Mouse (Mus musculus) frontal cortex, postnatal 14 days (tissue): ENCODE results near the gene Fam185a.

ENCODE experiments used
- DNase-seq, 2 experiments: peaks; one replicate each; pipeline ENCODE4 v3.0.0; 2022; ENCODE audit warnings: low spot score in 2 of 2

The Fam185a gene

GRCm38 (mm10) chr5:21493294-21493999 is 68.7 kb downstream of the Fam185a start:
- no peak for DNase-seq

DNA sequence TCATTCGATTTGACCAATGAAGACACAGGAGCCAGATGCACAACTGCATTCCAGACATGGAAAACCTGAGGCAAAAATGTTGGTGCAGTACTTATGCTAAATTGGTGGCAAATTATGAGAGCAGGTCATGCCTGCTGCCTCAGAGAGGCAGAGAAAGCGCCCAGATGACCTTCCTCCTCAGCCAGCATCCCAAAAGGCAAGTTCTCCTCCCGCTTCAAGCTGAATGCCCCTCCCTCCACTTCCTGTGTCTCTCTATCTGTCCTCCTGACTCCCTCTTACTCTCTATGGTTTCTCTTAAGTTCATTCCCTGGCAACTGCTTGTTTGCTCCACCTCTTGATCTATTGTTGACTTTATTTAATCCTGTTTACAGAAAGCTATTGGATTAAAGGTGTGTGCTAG is 70.0 kb downstream of the Fam185a start:
- no peak for DNase-seq

- no peak for DNase-seq
Observed at GRCm38 (mm10) chr5:21496321-21496720, 71.6 kb downstream of the Fam185a start.

GRCm38 (mm10) chr5:21496881-21497280 is 72.1 kb downstream of the Fam185a start:
- DNase-seq: no peak

- no peak for DNase-seq
Observed at GRCm38 (mm10) chr5:21498490-21498889, 73.7 kb downstream of the Fam185a start.

GRCm38 (mm10) chr5:21498925-21499324 is 74.2 kb downstream of the Fam185a start:
- no peak for DNase-seq

- DNase-seq: no peak
Observed at GRCm38 (mm10) chr5:21500133-21500532, 75.4 kb downstream of the Fam185a start.

DNA sequence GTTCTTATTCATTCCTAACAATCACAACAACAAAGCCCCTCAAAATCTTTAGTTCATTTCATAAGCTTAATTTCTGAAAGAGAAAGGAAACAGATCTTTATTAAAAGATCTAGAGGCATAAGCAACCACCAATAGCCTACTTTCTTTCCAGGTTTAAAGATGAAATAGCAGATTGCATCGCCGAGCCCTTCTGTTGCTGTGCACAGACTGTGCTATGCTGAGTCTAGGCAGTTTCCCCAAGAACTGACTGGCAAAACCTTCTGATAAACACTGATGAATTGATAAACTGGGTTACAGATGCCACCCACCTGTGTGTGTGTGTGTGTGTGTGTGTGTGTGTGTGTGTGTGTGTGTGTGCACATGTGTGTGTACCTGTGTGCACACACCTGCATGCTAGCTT is 76.2 kb downstream of the Fam185a start:
- no peak for DNase-seq

DNA sequence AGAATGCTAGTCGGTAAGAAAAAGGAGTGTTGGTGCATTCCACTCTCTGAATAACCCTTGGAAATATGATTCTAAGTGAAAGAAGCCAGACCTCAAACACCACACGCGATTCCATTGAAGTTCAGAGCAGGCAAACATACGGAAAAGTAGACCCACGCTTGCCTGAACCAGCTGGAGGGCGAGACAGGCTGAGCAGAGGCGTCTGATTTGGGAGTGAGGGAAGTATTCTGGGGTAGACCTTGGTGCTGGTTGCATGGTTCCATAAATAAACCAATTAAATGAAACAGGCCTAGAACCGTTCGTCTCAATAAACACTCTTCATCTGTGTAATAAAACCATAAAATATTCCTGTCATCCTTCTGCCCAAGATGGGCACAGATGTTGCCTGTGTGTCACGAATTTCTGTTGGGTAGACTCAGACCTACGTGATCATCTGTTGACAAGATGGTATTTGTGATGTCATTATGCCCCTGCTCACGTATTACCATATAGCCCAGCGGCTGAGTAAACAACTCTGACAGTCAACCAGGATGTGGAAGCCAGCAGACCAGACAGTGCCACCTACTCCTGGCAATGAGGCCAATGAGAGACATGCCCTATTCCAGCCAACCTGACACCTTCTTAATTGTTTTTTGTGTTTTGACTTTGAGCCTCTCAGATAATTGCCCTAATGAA is 78.3 kb downstream of the Fam185a start:
- DNase-seq: peak in 1 of 2 experiments; percentile 15

DNA sequence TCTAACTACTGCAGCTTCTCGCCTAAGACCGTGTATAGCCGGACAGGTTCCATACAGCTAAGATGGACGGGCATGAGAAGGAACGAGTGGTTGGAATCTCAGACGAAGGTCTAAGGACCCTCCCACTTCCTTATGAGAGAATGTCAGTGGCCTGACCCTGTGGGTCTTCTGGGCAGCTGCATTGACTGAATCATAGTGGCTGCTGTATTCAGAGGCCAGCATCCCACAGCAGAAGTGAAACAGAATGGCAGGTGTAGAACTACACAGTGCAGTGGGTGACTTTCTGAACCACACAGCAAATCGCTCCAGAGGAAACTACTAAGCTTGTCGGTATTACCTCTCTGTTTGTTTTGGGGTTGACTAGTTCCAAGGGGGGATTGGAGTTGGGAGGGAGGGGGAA is 80.4 kb downstream of the Fam185a start:
- no peak for DNase-seq

- no peak for DNase-seq
Observed at GRCm38 (mm10) chr5:21506887-21507286, 82.1 kb downstream of the Fam185a start.

DNA sequence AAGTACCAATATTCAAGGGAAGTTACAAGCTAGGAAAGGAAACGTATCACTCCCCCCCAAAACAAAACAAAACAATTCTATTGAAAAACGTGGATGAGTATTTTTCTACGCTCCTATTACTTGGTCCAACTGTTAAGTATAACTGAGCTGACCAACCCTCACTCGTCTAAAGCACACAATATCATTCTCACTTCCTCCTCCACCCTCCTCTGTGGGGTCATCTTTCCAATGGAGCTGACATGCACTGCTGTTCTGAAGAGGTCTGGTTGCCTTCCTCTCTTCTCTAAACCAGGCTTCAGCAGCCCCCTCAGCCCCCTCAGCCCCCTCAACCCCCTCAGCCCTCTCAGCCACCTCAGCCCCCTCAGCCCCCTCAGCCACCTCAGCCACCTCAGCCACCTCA is 85.0 kb downstream of the Fam185a start:
- no peak for DNase-seq

DNA sequence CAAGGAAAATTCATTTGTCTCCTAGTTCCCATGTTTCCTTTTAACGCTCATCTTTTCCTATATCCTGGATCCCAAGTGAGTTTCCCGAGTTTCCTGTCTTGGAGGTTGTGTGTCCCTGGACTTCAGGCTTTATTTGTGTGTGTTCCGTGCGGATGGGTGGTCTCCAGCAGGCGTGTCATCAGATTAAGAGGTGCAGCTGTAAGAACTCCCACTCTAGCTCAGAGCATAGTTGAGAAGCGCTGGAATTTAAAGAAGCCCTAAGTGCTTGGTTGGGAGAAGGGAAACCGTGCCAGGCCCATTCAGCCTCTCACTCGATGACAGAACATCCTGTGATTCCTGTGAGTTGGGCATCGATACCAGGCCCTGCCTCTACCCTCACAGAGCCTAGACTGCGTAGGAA is 88.6 kb downstream of the Fam185a start:
- no peak for DNase-seq

- no peak for DNase-seq
Observed at GRCm38 (mm10) chr5:21517562-21517961, 92.8 kb downstream of the Fam185a start.

- no peak for DNase-seq
Observed at GRCm38 (mm10) chr5:21518207-21518606, 93.4 kb downstream of the Fam185a start.

- no peak for DNase-seq
Observed at GRCm38 (mm10) chr5:21519166-21519565, 94.4 kb downstream of the Fam185a start.

DNA sequence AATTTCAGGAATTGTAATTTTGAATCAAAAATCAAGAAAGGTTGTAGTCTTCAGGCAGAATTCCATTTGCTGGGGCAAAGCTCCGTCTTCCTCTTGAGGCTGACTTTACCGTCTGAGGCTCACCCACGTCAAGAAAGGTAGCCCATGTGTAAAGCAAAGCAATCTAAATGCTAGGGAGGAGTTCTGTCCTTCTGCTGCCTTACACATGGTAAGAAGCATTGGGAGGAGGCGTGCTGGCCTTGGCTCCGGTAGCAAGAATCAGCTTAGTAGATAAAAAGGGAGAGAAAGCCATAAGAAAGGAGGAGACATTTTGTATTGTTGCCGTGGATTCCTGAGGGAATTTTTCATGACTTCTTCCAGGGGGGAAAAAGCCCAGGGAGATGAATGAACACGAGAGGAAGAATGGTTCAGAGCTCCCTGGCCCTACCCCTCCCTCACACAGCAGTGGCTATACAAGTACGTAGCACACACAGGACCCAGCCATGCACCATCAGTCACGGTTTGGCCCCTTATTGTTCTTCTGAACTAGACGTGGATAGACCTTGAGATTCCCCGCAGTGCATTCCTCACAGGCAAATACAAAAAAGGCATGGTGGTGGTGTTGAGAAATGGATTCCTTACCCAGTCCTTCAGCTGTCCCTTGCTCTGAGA is 102.2 kb downstream of the Fam185a start:
- DNase-seq: no peak

DNA sequence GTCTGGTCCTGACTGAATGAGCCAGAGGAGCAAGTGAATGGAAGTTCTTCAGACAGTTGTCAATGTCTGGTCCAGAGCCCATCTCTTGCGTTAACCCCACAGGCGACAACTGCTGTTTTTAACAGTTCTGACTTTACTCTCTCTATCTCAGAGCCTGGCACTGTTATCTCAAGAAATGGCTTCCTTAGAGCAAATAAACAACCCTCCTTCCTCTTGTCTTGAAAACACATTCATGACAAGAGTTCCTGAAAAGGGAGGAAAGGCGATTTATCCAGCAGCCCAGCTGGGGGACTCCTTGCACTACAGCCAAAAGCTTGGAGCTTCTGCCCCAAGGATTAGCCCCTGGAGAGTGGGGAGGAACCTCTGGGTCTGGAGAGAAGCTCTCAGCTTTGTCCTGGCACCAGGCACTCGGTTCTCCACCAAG is 102.7 kb downstream of the Fam185a start:
- DNase-seq: no peak

DNA sequence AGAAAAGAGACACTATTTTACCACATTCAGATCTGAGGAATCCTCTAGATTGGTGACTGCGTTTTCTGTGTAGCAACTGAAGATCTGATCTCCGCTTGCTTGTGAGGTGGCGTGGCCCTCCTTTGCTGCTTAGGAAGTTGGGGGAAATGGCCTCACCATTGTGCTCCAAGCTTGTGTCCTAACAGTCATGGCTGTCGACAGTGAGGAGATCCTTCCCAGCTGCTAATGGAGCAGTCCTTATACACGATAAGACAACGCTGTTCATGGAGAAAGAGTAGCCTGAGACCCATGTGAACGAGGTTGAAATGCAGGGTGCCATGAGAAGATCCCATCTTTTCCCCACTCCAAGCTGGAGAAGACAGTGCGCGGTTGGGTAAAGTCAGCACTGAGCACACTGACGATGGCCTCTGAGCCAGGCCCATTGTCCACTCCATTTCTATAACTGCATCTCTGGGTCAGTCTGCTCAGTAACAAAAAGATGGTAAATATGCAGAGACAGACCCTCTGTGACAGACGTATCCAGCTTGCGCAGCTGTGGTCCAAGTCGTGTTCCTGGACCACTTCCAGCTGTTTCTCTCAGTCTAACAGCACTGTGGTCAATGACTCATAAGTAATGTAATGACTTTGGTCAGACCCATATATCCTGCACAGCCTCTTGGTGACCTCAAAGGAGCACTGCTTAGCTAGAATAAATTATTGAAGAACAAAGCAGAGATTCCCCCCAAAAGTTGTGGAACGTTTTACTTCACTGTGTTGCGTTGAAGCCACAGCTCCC is 103.5 kb downstream of the Fam185a start:
- no peak for DNase-seq

GRCm38 (mm10) chr5:21529110-21529720 is 104.5 kb downstream of the Fam185a start:
- DNase-seq: no peak
